Mouse (Mus musculus) heart, embryonic 11.5 days (tissue): ENCODE measurements around the gene Vat1. TPM values are rescaled to one million over a fixed set of nuclear protein-coding genes. Genes with fewer than 3 reads are reported as not detected.
A peak's percentile ranks its signal among the peaks of the same experiment; 100 is the strongest.
"Not testable (repeated sequence)": the region's sequence is repeated elsewhere in the genome, so short reads cannot be mapped to it uniquely, and the experiment has no call there.

Source experiments
- ATAC-seq: fragments of 200-750 bp; cut with Nextera tagmentation; replicated peaks from 2 replicates; pipeline ENCODE4 v1.8.0; 2017; ENCODE audit warnings: moderate library complexity; ENCODE audit not compliant: insufficient number of reproducible peaks, low FRiP score, low TSS enrichment
- H3K27ac ChIP-seq: fragments of 300-500 bp; sonication (generic); 2 replicates; pipeline ENCODE4 v1.5.1; 2014; ENCODE audit warnings: mild to moderate bottlenecking, low read depth, low read length
- H3K27me3 ChIP-seq: fragments of 300-500 bp; sonication (generic); 2 replicates; pipeline ENCODE4 v1.6.1; 2014; ENCODE audit warnings: mild to moderate bottlenecking, low read length, mixed read lengths; ENCODE audit not compliant: control insufficient read depth, insufficient read depth
- H3K36me3 ChIP-seq: fragments of 300-500 bp; sonication (generic); 2 replicates; pipeline ENCODE4 v1.6.1; 2014; ENCODE audit warnings: mild to moderate bottlenecking, low read length, moderate library complexity, mixed read lengths; ENCODE audit not compliant: control insufficient read depth, insufficient read depth
- H3K4me1 ChIP-seq: fragments of 300-500 bp; sonication (generic); 2 replicates; pipeline ENCODE4 v1.6.1; 2014; ENCODE audit warnings: low read length; ENCODE audit not compliant: control insufficient read depth, insufficient read depth
- H3K4me2 ChIP-seq: fragments of 300-500 bp; sonication (generic); 2 replicates; pipeline ENCODE4 v1.6.1; 2014; ENCODE audit warnings: mild to moderate bottlenecking, moderate library complexity
- H3K4me3 ChIP-seq: fragments of 300-500 bp; sonication (generic); 2 replicates; pipeline ENCODE4 v1.5.1; 2014; ENCODE audit warnings: low read depth, low read length
- H3K9ac ChIP-seq: fragments of 300-500 bp; sonication (generic); 2 replicates; pipeline ENCODE4 v1.6.1; 2014; ENCODE audit warnings: mild to moderate bottlenecking, low read depth, low read length, moderate library complexity
- H3K9me3 ChIP-seq: fragments of 300-500 bp; sonication (generic); replicated peaks from 2 replicates; pipeline ENCODE4 v1.6.1; 2016; ENCODE audit warnings: low read length; ENCODE audit not compliant: control insufficient read depth
- WGBS: fragments of 180-500 bp; shearing (Covaris S2); extraction: QIAGEN DNeasy Blood & Tissue Kit; methylation state at CpG from one replicate; pipeline ENCODE4 v1.1.7; 2014; ENCODE audit not compliant: insufficient replicate concordance; 5-methylcytosine and 5-hydroxymethylcytosine counted together
- polyA plus RNA-seq: library from polyadenylated mRNA; unstranded; fragments of >200 nt; fragmentation: Nextera tagmentation; extraction: Ambion mirVana; gene quantifications from 2 replicates; pipeline ENCODE4 v1.2.1, GENCODE M21; 2014

The Vat1 gene
- polyA plus RNA-seq, 1 experiment from 2014 or later = 26.5 TPM

DNA sequence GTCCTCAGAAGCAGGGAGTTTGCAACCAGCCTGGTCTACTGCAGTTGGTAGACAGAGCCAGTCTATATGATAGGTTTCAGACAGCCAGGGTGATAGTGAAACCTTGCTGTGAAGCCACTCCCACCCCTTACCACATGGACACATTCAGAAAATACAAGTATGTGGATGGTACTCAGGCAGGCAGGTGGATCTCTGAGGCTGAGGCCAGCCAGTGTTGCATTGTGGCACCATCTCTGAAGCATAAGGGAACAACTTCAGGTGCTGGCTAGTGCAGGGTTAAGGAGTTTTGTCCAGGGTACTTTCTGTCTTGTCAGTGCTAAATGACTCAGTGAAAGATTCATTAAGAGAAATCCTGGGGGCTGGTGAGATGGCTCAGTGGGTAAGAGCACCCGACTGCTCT lies 19.7 kb downstream of the Vat1 start:
- peaks cover 22% of the 10 kb centered on the region for H3K36me3 ChIP-seq
- H3K9ac ChIP-seq = no peak overlapping the region
- H3K27me3 ChIP-seq = no peaks in the 10 kb centered on the region
- WGBS = 65% methylated on average over 1 of the region's 1 CpGs
- H3K4me1 ChIP-seq = peaks cover 10% of the 10 kb centered on the region
- no peak overlapping the region for H3K4me2 ChIP-seq
- no peak for ATAC-seq
- H3K4me3 ChIP-seq = no peak overlapping the region
- H3K9me3 ChIP-seq = no peaks in the 10 kb centered on the region
- no peak overlapping the region for H3K27ac ChIP-seq

GRCm38 (mm10) chr11:101442760-101443159 lies 23.3 kb downstream of the Vat1 start:
- peak overlapping the region; percentile 79 for H3K4me3 ChIP-seq
- peak overlapping the region; percentile 94 for H3K27ac ChIP-seq
- peaks cover 4% of the 10 kb centered on the region for H3K4me1 ChIP-seq
- H3K9me3 ChIP-seq = no peaks in the 10 kb centered on the region
- no peaks in the 10 kb centered on the region for H3K27me3 ChIP-seq
- peak overlapping the region; percentile 93 for H3K9ac ChIP-seq
- 1% methylated on average over 14 of the region's 14 CpGs for WGBS
- peak overlapping the region; percentile 94 for H3K4me2 ChIP-seq
- ATAC-seq = no peak
- H3K36me3 ChIP-seq = peaks cover 22% of the 10 kb centered on the region

DNA sequence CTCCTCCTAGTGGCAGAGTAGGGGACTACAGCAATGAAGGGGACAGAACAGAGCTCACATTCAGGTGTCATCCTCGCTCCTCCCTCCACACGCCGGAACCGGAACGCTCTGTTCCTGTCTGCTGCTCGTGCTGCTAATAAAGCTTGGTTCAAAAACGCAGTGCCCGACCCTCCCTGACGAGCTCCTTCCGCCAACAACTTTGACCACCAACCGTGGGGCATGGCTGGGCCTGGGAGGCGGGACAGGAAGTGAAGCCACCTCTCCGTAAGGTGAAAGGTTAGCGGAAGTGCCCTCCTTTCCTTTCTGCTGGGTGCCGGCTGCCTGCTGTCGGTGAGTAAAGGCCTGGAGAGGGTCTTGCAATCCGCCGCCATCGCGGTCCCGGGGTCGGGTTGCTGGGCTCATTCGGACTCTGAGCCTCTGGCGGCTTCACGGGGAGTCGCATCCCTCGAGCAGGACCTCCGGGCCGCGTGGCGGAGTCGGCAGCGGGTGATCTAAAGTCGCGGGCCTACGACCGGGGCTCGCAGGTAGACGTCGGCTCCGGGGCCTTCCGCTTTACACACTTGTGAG lies 23.8 kb downstream of the Vat1 start, which contains the start of gene Rpl27:
Rpl27 (plus strand) TSS at position 172 of the 567 bp plus-strand sequence.
- WGBS = under 1% methylated on average over 42 of the region's 42 CpGs
- Histone ChIP-seq H3K27me3 (no peaks in the 10 kb centered on the region), H3K27ac (peak within 1 kb of the TSS; percentile 94), H3K4me2 (peak within 1 kb of the TSS; percentile 94), H3K9me3 (no peaks in the 10 kb centered on the region), H3K4me1 (peaks cover 4% of the 10 kb centered on the region), H3K36me3 (peaks cover 22% of the 10 kb centered on the region), H3K4me3 (peak within 1 kb of the TSS; percentile 79), H3K9ac (peak within 1 kb of the TSS; percentile 93)
- peak; percentile 96 for ATAC-seq

DNA sequence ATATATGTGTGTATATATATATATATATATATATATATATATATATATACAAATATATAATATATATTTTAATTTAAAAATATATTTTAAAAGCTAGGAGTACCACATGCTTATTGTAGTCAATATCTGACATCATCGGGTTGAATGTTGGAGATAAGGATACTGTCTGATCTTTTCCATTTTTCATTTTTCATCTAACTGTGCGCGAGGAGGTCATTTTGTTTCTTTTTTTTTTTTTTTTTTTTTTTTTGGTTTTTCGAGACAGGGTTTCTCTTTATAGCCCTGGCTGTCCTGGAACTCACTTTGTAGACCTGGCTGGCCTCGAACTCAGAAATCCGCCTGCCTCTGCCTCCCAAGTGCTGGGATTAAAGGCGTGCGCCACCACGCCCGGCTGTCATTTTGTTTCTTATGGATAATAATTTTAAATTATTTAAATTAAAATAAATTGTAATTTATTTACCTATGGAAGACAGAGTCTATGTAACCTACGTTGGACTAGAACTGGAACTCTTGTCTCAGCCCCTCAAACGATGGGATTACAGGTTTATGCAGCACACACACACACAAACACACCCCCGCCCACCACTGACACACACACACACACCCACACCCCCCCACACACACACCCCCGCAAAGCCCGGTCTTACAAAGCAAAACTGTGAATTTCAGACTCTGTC lies 24.4 kb downstream of the Vat1 start:
- not testable (repeated sequence) for H3K27me3 ChIP-seq, H3K9ac ChIP-seq, H3K4me1 ChIP-seq, ATAC-seq, H3K9me3 ChIP-seq
- Histone ChIP-seq H3K4me2 (peak overlapping the region; percentile 56), H3K36me3 (peaks cover 22% of the 10 kb centered on the region), H3K27ac (0 out of 2 replicates have a peak overlapping the region, but pooled peaks have one; percentile 29), H3K4me3 (peak overlapping the region; percentile 79)
- 41% methylated on average over 14 of the region's 15 CpGs for WGBS

DNA sequence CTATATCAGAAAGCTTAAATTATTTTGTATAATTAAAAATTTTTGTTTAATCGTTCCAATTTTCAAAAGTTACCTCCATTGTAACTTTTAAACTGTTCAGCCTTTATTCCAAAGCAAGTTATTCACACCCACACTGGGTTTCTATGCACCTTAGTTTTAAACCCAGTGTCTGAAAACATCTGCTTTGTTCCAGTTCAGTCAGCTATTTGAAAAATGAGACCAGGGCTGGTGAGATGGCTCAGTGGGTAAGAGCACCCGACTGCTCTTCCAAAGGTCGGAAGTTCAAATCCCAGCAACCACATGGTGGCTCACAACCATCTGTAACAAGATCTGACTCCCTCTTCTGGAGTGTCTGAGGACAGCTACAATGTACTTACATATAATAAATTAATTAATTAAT lies 28.0 kb downstream of the Vat1 start:
- ATAC-seq, H3K27ac ChIP-seq, H3K4me1 ChIP-seq, H3K9ac ChIP-seq, H3K4me3 ChIP-seq, H3K27me3 ChIP-seq, H3K4me2 ChIP-seq, H3K9me3 ChIP-seq, H3K36me3 ChIP-seq: not testable (repeated sequence)
- 52% methylated on average over 3 of the region's 3 CpGs for WGBS

DNA sequence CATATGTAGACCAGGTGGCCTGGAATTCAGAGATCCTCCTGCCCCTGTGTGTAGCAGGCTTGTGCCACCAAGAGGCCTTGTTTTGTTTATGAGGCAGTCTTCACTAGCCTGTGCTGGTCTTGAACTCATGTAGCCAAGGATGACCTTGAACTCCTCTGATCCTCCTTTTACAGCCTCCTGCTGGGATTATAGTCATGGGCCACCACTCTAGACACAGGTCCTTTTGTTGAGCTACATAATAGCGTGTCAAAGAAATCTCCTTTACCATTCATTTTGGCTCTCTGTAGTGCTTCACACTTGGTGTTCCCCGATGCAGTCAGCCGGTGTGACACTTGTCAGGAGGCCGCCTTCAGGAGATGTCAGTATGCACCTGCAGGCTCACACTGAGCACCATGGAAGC lies 29.1 kb downstream of the Vat1 start:
- H3K27ac ChIP-seq = no peak overlapping the region
- H3K9ac ChIP-seq = no peak overlapping the region
- H3K27me3 ChIP-seq = no peaks in the 10 kb centered on the region
- no peak overlapping the region for H3K4me3 ChIP-seq
- H3K36me3 ChIP-seq = peaks cover 6% of the 10 kb centered on the region
- ATAC-seq = no peak
- no peaks in the 10 kb centered on the region for H3K9me3 ChIP-seq
- 80% methylated on average over 4 of the region's 4 CpGs for WGBS
- H3K4me2 ChIP-seq = no peak overlapping the region
- no peaks in the 10 kb centered on the region for H3K4me1 ChIP-seq

- H3K27me3 ChIP-seq = no peaks in the 10 kb centered on the region
- H3K27ac ChIP-seq = no peak overlapping the region
- H3K4me2 ChIP-seq = no peak overlapping the region
- no peaks in the 10 kb centered on the region for H3K4me1 ChIP-seq
- no peak overlapping the region for H3K9ac ChIP-seq
- 64% methylated on average over 4 of the region's 4 CpGs for WGBS
- no peak overlapping the region for H3K4me3 ChIP-seq
- H3K36me3 ChIP-seq = peaks cover 7% of the 10 kb centered on the region
- no peak for ATAC-seq
- H3K9me3 ChIP-seq = no peaks in the 10 kb centered on the region
Observed at GRCm38 (mm10) chr11:101435831-101436230, 30.2 kb downstream of the Vat1 start.

DNA sequence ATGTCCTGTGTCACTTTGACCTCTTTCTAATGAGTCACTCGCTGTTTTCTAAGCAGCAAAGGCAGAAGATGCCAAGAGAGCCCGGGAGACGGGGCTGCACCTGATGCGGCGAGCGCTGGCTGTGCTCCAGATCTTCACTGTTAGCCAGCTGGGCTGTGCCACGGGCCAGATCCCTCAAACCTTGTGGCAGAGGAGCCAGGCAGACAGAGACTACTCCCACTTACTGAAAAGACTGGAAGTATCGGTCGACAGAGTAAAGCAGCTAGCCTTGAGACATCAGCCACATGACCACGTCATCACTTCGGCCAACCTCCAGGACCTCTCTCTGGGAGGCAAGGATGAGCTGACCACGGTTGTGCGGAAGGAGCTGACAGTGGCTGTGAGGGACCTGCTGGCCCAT lies 32.6 kb downstream of the Vat1 start:
- Histone ChIP-seq H3K27ac (no peak overlapping the region), H3K9me3 (no peaks in the 10 kb centered on the region), H3K4me3 (no peak overlapping the region), H3K4me2 (no peak overlapping the region), H3K36me3 (peaks cover 13% of the 10 kb centered on the region), H3K9ac (no peak overlapping the region), H3K4me1 (no peaks in the 10 kb centered on the region), H3K27me3 (no peaks in the 10 kb centered on the region)
- no peak for ATAC-seq
- WGBS = 90% methylated on average over 13 of the region's 13 CpGs

DNA sequence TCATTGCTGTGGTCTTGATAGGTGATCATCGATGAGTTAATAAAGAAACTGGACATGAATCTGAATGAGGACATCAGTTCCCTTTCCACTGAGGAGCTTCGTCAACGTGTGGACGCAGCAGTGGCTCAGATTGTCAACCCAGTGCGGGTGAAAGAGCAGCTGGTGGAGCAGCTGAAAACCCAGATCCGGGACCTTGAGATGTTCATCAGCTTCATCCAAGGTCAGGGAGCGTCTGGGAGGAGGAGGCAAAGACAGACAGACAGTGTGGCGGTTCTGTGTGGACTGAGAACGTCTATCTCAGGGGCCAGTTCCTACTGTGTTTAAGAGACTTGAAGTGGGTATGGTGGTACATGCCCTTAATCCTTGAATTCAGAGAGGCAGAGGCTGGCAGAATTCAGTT lies 34.7 kb downstream of the Vat1 start:
- 91% methylated on average over 9 of the region's 9 CpGs for WGBS
- H3K4me1 ChIP-seq = peaks cover 4% of the 10 kb centered on the region
- no peaks in the 10 kb centered on the region for H3K9me3 ChIP-seq
- no peak overlapping the region for H3K9ac ChIP-seq
- ATAC-seq = no peak
- no peak overlapping the region for H3K4me2 ChIP-seq
- H3K36me3 ChIP-seq = peaks cover 13% of the 10 kb centered on the region
- no peaks in the 10 kb centered on the region for H3K27me3 ChIP-seq
- no peak overlapping the region for H3K27ac ChIP-seq
- no peak overlapping the region for H3K4me3 ChIP-seq
